ENCODE assay signal across 8 mouse cellular contexts in the genomic region with DNA sequence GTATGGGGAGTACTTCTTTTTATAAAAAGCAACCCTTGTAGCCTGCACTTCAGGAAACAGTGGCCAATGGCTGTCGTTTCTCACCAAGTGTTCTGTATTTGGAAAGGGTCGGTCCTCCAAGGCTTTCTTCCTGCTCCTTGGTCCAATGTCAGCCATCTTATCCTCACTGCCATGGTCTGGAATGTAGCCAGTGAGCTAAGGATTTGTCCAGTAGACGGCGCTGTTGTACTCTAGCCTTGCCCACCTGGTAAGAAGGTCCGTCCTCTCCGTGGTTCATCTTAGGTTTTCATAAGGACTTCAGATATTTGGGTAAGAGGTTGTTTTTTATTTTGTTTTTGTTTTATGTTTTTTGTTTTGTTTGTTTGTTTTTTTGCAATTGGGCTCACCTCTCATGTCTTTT.
DNase-seq lines count a peak whose midpoint lies in the region; ATAC-seq and TF ChIP-seq lines count a peak whose summit lies in the region.

No protein-coding gene starts in this region.

- no peaks in the 10 kb centered on the region for H3K4me1 ChIP-seq in neural tube, embryonic 15.5 days
- no peaks in the 10 kb centered on the region for H3K4me1 ChIP-seq in limb, embryonic 14.5 days (ENCODE audit: control insufficient read depth, insufficient read depth, low read length)

- TF ChIP-seq POLR2A in limb, embryonic 14.5 days (IDR thresholded peaks at IDR 0.05; ENCODE audit: borderline replicate concordance, extremely low read depth, insufficient read depth, insufficient read length) = no peak

- H3K9ac ChIP-seq in neural tube, embryonic 15.5 days (replicated peaks) = no peak overlapping the region
- H3K9ac ChIP-seq in limb, embryonic 14.5 days (ENCODE audit: low read depth, low read length, severe bottlenecking) = no peak overlapping the region

- 0 out of 2 replicates have a peak, but pooled peaks cover 2% of the 10 kb centered on the region for H3K27me3 ChIP-seq in neural tube, embryonic 15.5 days (replicated peaks)
- H3K27me3 ChIP-seq in limb, embryonic 14.5 days (ENCODE audit: control insufficient read depth, insufficient read depth, low read length) = no peaks in the 10 kb centered on the region

- no peak overlapping the region for H3K4me3 ChIP-seq in neural tube, embryonic 15.5 days (replicated peaks)
- no peak overlapping the region for H3K4me3 ChIP-seq in limb, embryonic 14.5 days (replicated peaks; ENCODE audit: low read length)

- DNase-seq in neural tube, embryonic 10.5 days (ENCODE audit: extremely low spot score, low spot score) = peak; percentile 64
- peak; percentile 7 for DNase-seq in adrenal gland, adult 8-10 months
- DNase-seq in embryo, embryonic 10 days (ENCODE audit: low spot score) = peak; percentile 90
- peak; percentile 25 for DNase-seq in induced T-regulatory cell, adult 2 months (ENCODE audit: low read depth)
- peak; percentile 58 for DNase-seq in limb, embryonic 14.5 days (ENCODE audit: low spot score)
- peak; percentile 13 for DNase-seq in retina, adult 2 months (ENCODE audit: low read depth, low spot score)
- no peak for DNase-seq in T-cell, adult 2 months (ENCODE audit: low spot score)

- no peak overlapping the region for H3K27ac ChIP-seq in neural tube, embryonic 15.5 days (replicated peaks)
- H3K27ac ChIP-seq in limb, embryonic 14.5 days (replicated peaks; ENCODE audit: low read depth, low read length) = no peak overlapping the region

- no peak overlapping the region for H3K4me2 ChIP-seq in neural tube, embryonic 15.5 days
- no peak overlapping the region for H3K4me2 ChIP-seq in limb, embryonic 14.5 days (replicated peaks; ENCODE audit: low read depth, low read length, severe bottlenecking)

- H3K9me3 ChIP-seq in neural tube, embryonic 15.5 days (replicated peaks) = no peaks in the 10 kb centered on the region
- no peaks in the 10 kb centered on the region for H3K9me3 ChIP-seq in limb, embryonic 14.5 days (ENCODE audit: control insufficient read depth, low read length)

- ATAC-seq in neural tube, embryonic 15.5 days (ENCODE audit: low FRiP score) = no peak
- ATAC-seq in limb, embryonic 14.5 days (ENCODE audit: low FRiP score, low read depth) = no peak

- H3K36me3 ChIP-seq in neural tube, embryonic 15.5 days = no peaks in the 10 kb centered on the region
- H3K36me3 ChIP-seq in limb, embryonic 14.5 days (ENCODE audit: control insufficient read depth, insufficient read depth, low read length) = no peaks in the 10 kb centered on the region

- 31% methylated on average over 6 of the region's 6 CpGs for WGBS in neural tube, embryonic 15.5 days
- WGBS in limb, embryonic 14.5 days = 22% methylated on average over 6 of the region's 6 CpGs
